Mouse (Mus musculus) liver (tissue): ENCODE results near the gene Sema5a.
"Not testable (repeated sequence)": the region's sequence is repeated elsewhere in the genome, so short reads cannot be mapped to it uniquely, and the experiment has no call there.

ENCODE experiments used
- DNase-seq: peaks from one replicate; pipeline ENCODE4 v3.0.0-alpha.2; 2020; ENCODE audit warnings: mixed read lengths

The Sema5a gene

DNA sequence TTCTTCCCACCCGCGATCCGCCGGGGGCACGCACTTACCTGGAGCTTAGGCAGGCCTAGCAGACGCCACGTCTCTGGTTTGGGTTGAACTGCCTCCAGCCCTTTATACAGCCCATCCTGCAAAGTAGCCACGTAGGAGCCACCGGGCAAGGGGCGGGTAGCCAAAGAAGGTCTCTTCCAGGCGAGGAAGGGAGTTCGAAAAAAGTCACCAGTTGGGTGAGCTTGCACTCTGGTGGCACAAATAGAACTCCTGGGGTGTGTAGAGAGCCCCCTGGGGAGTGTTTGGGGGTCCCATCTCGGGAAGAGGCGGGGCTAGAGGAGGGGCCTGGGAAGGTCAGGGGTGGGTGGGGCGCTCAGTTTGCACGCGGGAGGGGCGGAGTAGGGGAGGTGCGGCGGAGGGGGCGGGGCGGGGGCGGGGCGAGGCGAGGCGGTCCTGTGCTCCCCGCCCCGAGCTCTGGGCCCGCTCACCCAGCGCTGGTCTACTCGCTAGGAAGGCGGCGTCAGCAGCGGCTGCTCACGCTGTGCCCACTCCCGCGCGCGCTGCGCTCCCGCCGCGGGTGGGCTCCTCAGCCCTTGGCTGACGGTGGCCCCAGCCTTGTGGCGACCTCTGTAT, at the start of gene Sema5a:
Gene Sema5a (plus strand): TSS at position 467 of the 612 bp plus-strand sequence.
- peak; percentile 81 for DNase-seq

DNA sequence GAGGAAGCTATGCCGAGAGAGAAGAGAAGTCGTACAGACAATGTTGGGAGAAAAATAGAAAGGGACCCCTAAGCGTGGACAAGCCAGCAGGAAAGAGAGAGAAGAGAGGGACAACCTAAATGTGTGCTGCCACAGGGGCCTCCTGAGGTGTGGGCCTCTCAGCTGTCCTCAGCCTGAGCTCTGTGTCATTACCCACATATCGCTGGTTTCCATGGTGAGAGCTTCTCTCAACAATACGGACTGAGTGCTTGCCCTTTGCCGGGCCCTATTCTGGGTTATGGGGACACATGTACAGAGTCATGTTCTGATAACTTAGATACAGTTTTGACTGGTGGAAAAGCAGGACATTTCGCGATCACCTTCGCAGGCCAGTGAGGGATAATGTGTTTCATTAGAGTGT, 46.5 kb upstream of the Sema5a start:
- DNase-seq, result no peak

DNA sequence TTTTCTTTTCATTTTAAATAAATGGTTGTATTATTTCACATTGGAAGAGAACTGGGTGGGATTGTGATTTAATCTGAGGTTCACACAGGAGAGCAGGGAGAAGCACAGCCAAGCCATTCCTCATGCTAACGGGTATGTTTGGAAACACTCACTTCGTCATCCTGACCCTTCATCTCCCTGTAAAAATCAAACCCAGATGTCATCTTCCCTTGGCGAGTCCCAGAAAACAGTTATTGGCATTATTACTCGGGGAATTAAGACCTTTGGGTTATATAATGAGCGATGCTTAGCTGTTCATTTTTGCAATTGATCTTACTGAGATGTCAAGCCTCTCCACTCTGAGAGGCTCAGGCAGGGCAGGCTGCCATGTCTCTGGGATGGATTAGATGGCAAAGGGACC, 46.0 kb upstream of the Sema5a start:
- DNase-seq, result no peak

DNA sequence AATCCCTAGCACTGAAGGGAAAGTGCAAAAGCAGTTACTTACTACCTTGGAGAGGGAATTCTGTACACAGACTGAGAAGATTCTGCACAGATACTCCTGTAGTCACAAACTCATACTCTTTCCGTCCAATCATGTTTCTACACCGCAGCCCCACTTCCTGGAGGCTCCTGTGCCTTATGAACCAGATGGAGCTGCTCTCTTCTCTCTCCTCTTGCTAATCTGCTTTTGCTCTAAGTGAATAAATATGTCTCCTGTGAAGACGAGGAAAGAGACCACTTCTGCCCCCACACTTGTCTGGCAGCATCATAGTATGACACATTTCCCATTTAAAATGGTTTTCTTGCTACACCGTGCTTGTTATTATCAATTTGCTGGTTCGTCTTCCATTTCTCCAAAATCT, 41.4 kb upstream of the Sema5a start:
- DNase-seq, result no peak

DNA sequence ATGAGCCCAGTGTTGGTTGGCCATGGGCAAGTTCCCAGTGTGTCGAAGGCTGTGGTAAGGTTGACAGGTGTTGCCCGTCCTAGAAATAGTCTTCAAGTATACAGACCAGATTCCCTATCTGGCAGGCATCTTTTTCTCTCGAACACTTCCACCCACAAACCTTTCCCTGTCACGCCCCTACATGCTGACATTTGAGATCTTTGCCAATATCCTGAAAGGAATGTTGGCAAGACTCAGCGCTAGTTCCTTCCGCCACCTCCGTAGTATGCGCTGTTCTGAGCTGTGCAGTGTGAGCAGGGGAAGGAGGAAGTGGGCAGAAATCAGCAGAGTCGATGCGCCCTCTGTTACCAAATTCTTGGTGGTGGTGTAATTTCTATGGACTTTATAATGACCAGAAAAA, 39.7 kb upstream of the Sema5a start:
- DNase-seq, result no peak

DNA sequence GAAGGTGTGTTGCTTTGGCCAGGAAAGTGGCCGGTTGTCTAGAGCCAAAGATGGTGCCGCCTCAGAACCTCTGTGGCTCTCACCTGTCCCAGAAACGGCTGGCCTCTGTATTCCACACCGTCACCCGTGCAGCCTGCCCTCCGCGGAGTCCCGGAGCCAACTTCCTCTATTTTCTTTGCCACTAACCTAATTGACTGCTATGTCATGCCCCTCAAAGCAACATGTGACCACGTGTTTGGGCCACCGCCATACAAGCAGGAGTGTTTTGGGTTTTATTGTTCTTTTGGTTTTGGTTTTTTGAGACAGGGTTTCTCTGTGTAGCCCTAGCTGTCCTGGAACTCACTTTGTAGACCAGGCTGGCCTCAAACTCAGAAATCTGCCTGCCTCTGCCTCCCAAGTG, 29.9 kb upstream of the Sema5a start:
- not testable (repeated sequence) for DNase-seq

DNA sequence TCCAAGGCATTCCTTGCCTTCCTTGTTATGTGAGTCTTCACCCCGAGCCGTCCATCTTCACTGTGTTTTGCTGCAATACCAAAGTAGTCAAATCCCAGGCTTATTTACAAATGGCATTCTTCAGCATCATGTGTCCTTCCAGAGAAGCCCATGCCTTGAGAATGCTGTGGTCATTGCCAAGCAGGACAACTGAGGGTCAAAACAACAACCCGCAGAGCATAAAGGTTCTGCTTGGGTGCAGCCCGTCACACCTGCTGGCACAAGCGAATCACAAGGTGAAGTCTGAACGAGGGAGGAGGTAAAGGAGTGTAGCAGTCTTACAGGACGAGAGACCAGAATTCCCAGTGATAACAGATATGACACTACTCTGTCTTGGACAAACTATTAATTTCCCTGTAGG, 21.6 kb upstream of the Sema5a start:
- no peak for DNase-seq

DNA sequence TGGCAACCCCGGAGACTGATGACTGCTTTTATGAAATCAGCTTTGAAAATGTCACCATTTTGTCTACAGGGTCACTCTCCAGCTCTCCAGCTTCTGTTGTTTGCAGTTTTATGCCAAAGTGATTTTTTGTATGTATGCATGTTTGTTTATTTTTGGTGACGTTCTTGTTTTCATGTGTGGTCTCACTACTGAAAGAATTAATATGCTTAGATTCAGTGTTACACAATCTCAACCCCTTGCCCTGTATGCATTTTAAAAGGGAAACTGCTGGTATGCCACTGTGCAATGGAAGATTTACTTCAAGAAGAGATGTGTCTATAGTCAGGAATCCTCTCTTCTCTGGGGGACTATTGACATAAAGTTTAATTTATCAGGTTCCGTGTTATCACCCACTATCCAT, 19.2 kb upstream of the Sema5a start:
- DNase-seq, result no peak

DNA sequence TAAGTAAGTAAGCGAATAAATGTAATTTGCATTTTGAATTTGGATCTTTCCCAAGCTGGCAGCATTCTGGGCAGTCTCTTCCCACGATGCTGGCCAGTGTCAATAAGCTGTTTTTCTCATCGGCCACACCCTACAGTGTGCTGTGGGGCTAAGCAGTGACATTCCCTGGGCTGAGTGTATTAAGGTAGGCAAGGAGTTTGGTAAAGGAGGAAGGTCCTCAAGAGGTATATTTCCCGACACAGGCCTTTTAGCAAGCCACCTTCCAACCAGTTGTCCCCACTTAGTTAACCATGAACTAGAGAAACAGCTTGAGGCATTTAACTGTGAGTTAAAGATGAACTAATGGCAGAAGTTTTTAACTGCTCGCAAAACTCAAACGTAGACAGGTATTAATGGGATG, 18.2 kb upstream of the Sema5a start:
- no peak for DNase-seq

DNA sequence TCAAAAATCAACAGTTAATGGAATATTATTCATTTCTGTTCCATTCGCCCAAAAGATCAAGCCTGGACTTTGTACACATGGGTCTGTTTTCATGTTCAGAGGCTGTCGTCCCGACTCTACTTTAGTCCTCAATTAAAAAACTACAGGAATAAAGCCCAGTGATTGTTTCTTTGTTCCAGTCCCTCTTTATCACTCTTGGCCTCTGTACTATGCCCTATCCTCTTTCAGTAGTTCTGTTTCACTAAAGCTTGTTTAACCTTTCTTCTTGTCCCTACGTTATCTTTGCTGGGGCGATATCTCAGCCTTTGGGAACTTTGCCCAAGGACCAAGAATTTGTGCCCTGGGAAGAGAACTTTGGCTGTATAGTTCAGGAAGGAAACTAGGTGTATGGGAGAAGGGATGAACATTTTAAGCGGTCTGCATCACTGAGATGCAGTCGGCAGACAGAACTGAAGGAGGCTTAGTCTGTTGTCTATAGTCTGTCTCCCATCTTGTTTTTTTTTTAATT, 17.7 kb upstream of the Sema5a start:
- no peak for DNase-seq

DNA sequence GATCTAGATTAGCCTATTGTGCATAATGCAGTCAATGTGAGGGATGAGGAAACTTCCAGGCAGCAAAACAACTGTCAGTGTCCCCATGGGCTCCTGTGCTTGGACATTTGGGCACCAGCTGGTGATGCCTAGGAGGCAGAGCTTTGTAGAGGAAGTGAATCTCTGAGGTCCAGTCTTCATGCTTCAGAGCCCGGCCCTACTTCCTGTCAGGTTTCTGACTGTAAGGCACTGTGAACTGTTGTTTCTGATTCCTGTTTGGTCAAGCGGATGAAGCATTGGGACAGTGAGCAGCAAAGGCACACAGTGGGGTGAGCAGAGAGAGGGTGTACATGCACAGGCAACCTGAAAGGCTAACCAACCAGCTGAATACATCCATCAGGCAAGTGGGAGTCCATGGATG, 14.5 kb upstream of the Sema5a start:
- no peak for DNase-seq

DNA sequence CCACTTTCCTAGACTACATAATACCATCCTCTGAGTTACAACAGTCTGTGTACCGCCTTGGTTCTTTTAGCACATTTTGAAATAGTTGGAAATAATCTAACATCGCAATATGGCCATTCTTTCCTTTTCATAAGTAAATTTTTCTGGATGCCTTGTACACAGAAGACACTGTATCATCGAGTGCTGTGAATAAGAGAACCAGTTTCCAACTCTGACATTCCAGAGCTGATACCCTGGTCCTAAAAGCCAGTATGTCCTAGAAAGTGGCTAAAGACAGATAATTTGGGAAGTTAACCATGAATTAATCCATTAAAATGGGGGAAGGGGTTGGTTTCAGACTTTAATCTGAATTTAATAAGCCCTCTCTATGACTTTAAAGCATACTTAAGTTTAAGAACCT, 12.4 kb upstream of the Sema5a start:
- no peak for DNase-seq

DNA sequence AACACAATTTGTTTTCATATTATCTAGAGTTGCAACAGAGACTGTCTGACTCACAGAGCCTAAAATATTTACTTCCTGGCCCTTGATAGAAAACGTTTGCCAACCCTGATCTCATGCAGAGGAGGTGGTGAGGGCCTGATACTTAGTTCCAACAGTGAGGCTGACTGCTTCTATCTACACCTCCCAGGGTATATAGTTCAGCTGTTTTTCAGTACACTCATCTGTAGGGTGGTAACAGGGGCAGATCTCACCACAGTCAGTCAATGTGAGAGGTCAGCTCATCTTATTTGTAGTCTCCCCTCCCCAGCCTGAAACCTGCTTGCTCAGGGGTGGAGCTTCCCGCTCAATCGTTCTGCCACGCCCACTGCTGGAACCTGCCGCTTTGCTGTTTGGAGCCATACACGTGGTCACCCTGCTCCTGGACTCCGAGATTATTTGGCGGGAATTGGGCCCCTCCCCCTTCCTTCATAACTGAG, 11.9 kb upstream of the Sema5a start:
- not testable (repeated sequence) for DNase-seq

DNA sequence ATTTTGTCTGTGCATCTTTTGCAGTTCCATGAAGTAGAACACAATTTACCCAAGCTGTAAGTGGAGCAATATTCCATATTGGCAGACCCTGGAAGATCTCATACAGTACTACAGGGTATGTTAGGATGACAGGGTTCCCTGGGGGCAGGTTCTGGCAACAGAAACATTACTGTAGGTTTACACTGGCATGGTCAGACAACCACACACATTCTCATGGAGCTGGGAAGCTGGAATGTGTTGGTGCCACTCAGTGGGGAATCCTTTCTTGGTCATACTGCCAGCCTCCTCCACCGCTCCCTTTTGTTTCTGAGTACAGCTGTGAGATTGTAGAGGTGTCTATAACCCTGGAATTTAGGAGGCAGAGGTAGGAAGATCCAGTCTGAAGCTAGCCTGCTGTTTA, 11.2 kb upstream of the Sema5a start:
- no peak for DNase-seq

DNA sequence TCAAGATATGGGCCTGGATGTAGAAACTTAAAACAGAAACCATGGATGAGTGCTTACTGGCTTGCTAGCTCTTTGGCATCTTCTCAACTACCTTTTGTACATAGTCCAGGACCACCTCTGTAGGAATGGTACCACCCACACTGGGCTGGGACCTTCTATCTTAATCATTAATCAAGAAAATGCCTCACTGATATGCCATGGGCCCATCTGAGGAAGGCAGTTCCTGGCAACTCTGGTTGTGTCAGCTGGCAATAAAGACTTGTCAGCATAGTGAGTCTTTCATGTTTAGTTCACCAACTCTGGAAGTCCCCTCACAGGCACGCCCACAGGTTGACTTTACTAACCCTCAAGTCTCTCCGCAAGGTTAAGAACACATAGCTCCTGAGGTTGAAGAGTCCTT, 5.5 kb upstream of the Sema5a start:
- DNase-seq, result no peak

DNA sequence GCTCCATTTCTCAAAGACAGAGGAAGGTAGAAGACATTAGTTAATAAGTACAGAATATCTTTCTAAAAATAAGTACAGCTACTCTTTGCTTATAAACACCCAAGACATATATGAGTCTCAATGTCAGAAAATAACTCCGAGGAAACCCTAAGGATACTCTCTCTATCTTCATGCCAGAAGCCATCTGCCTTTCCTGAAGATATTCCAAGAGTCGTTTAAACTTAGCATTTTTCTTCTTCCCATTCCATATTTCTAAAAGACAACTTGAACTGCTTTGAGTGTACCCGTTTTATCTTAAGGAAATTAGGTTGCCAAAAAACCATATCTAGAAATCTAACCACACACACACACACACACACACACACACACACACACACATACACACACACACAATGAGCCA, 4.5 kb upstream of the Sema5a start:
- DNase-seq, result no peak

DNA sequence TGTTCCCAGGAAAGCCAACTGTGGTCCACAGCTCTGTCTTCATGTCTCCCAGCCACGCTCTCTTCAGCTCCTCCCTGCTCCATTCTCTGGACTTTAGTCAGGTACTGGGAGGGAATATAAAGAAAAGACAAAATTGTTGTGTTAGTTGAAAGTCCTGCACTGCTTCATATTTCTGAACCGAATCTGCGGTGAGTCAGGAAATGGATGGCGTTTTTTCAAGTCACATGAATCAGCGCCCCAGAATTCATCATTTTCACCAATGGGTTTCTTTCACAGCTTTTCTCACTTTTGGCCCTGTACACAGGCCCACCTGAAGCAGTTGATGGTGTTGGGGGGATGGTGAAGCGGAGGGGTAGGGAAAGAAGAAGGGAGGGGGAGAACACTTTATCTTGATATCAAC, 2.9 kb upstream of the Sema5a start:
- DNase-seq, result no peak

DNA sequence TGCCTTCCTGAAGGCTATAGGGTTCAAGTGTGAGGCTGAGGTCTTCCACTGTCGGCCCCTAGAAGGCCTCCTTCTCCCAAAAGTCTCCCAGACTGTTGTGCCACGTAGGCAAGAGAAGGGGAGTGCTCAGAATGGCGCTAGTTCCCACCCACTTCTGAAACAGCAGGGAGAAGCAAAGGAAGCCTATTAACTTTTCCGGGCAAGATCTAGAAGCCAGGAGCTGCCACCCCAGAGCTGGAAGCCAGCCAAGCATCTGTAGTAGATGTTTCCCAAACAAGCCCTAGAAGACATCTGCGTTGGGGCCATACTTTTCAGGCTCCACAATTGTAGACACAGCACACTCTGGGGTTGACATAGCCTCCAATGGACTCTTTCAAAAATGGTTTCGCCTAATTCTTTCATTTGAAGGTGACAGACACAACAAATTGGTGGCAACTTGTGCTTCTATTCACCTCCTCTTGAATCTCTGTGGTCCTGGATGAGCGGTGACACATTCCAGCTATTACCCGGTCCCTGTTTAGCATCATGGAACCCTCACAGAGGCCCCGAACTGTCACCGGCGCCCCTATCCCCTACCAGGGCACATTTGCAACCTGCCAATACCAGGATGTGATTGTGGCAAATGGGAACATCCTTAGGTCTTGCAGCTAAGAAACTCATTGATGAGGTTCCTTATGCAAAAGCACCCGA, 1.4 kb upstream of the Sema5a start:
- DNase-seq, result no peak

DNA sequence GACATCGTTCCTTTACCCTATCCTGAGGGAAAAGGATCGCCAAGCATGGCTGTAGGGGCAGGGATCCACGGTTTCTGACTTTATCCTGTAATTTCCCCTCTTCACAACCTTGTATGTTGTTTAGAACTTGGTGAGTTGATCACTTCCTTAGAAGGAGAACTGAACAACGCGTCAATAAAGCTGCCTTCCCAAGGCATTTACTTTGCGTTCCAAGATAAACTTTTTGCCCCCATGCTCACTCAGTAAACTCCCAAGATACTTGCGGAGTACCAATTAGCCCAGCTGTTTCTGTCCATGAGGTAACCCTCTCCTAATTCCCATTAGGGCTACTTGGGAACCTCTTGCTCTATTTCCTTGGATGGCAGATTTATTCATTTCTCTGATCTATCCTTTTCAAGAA, 786 bp upstream of the Sema5a start:
- no peak for DNase-seq

DNA sequence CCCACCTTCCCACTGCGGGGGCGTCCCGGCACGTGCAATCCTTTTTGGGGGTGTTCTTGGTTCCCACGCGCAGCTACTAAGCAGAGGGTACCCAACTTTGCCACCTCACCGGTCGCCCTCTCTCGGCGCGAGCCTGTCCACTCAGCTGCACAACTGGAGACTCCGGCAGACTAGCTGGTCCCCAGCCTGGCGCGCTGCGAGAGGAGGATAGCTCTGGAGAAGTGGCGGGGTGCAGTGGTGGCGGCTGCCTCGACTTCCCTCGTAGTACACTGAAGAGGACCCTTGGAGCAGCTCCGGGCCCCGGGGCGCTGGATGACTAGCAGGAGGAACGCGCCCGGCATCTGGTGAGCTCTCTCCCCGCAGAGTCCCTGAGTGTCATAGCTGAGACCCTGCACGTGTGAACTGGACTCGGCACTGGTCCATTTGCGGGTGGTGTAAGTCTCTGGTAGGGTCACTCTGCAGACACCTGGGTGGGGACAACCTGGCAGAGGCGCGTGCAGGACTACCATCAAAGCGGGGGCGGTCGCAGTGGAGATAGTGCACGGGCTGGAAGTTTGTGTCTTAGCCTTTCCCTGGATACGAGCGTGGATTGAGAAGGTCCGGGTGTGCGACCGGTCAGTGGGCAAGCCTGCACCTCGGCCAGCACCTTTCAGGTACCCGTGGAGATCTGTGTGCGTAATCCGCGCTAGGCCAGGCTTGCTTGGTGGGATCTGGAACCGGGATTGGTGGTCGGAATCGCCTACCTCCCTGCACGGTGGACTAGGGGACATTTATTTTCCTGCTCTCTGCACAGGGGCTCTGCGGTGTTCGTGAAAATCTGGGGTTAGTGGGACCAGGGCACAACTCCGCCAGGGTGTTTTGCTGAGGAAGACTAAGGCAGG, 586 bp downstream of the Sema5a start:
- peak; percentile 11 for DNase-seq

DNA sequence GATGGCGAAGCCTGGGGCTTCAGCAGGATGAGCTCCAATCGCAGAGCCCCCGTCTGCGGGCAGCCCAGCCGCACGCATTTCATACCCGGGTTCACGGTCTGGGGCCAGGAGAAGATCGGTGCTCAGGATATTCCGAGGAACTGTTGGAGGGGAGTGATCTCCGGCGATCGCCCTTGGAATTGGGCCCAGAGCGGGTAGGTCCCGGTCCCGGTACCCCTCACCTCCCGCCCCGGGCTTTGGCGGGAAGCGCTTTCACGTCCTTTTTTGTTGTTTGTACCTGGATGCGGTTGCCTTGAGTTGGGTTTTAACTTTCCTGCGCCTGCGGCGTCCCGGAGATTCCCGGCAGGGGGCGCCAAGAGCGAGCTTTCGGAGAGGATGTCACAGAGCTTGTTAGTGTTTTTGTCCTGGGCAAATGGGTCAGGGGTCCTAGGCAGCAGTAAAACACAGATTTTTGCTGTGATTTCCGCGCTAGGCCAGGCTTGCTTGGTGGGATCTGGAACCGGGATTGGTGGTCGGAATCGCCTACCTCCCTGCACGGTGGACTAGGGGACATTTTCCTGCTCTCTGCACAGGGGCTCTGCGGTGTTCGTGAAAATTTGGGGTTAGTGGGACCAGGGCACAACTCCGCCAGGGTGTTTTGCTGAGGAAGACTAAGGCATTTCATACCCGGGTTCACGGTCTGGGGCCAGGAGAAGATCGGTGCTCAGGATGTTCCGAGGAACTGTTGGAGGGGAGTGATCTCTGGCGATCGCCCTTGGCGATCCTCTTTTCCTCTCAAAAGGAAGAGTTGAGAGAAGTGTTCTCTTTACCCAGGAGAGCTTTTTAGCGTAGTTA, 1.4 kb downstream of the Sema5a start:
- peak; percentile 77 for DNase-seq

DNA sequence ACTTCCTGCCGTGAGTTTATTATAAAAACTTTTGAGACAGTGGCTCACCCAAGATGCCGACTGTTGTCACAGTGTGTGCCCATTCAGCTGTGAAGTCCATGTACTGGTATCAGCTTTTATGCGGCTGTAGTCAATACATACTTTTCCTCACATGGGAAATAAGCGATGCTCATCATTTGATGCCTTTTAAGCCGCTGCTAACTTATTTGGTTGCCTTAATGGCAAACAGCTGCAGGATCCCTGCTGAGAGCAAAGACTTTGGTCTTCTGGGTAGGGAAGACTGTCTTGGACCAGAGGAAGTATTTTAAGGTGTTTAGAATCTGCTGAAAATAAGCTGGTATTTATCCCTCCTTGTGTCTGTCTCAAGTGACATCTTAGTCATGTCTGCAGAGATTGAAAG, 2.7 kb downstream of the Sema5a start:
- no peak for DNase-seq

DNA sequence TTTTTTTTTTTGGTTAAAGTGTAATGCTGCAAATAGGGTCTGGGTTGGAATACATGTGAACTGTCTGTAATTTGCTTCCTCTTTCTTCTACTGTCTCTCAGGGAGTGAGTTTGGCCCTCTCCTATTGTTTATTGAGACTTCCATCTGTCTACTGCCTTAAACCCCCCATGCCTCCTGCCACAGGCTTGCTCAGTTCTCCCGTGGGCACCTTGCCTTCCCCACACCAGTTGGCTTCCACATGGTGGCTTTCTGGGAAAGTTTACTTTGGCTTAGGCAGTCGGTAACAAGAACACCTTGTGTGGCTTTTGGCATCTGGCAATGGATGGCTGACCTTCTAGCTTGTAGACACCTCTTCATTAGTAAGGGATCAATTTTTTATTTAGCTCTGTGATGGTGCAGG, 10.2 kb downstream of the Sema5a start:
- no peak for DNase-seq
